Mouse (Mus musculus) embryonic fibroblast, embryonic 13.5 days (primary cell): ENCODE results near the gene Ccnf.

Source experiments
- CTCF ChIP-seq: IDR thresholded peaks from 2 replicates; pipeline ENCODE4 v1.5.1; 2011; ENCODE audit warnings: mild to moderate bottlenecking, control low read depth, low read length, moderate library complexity, borderline replicate concordance; ENCODE audit not compliant: insufficient read depth
- POLR2A ChIP-seq: IDR thresholded peaks from 2 replicates; pipeline ENCODE4 v1.6.1; 2011; ENCODE audit warnings: low read depth, mild to moderate bottlenecking, control low read depth, low read length, moderate library complexity

- TF ChIP-seq CTCF, result no peak
- peak; percentile 13; the same call in 1 of the 2 replicates for TF ChIP-seq POLR2A
Observed at GRCm38 (mm10) chr17:24207768-24208640, 43.3 kb downstream of the Ccnf start.
